Mouse (Mus musculus) megakaryocyte, embryonic 14.5 days (primary cell): Measurements from ENCODE around the gene Dchs2.

Source experiments
- FLI1 ChIP-seq: IDR thresholded peaks from 2 replicates; pipeline ENCODE4 v1.6.1; 2012; ENCODE audit warnings: low read length, inconsistent platforms, mixed read lengths
- GATA1 ChIP-seq: IDR thresholded peaks from 3 replicates; pipeline ENCODE4 v1.6.1; 2012; ENCODE audit warnings: mixed read lengths, low read length, inconsistent platforms, borderline replicate concordance

- no peak for TF ChIP-seq GATA1
- no peak for TF ChIP-seq FLI1
Measured at GRCm38 (mm10) chr3:83212578-83212977, 84.8 kb downstream of the Dchs2 start.
